ENCODE assay signal across 14 mouse cellular contexts in the genomic region with DNA sequence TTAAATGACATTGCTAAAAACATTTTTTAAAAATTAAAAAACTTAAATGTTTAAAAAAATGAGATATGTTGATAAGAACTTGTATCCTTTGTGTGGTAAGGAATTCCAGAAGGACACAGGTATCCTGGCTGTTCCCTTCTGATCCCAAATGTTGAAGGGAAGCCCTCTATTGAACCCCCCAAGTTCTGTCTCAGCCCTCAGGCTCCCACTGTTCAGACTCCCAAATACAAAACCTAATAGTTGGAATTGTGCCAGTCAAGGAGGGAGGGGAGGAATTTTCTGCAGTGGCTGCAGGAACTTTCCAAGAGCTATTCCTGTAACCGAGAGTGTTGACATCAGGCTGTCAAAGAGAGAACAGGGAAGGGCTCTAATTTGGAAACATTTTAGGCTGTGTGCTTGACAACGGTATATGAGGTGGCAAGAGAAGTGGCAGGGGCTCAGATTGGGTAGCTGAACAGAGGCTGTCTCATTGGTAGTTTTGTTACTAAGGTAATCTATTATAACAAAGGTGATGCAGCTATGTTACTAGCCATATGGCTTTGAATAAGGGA.
A peak's percentile ranks its signal among the peaks of the same experiment; 100 is the strongest.
DNase-seq lines count a peak whose midpoint lies in the region; ATAC-seq and TF ChIP-seq lines count a peak whose summit lies in the region.
"Had no signal": no experiment of that assay in that cellular context is flagged by ENCODE, and none has a peak within 500 bp of the region (broad histone marks: within the 10 kb centered on the region; RNA-seq: fewer than 3 reads in every experiment).

No protein-coding gene starts in this region.

- no peak for TF ChIP-seq EP300 in stomach, postnatal 0 days (optimal IDR thresholded peaks at IDR 0.05)

- no peak for TF ChIP-seq CTCF in stomach, postnatal 0 days (IDR thresholded peaks at IDR 0.05; ENCODE audit: low read depth)

- no peak overlapping the region for H3K27ac ChIP-seq in forebrain, embryonic 15.5 days (replicated peaks)
- no peak overlapping the region for H3K27ac ChIP-seq in forebrain, embryonic 10.5 days
- H3K27ac ChIP-seq in stomach, postnatal 0 days (replicated peaks), result no peak overlapping the region
- no peak overlapping the region for H3K27ac ChIP-seq in hindbrain, embryonic 16.5 days (ENCODE audit: low read depth, low read length)
- H3K27ac ChIP-seq: embryonic facial prominence, embryonic 12.5 days; hindbrain, embryonic 14.5 days had no signal

- H3K4me3 ChIP-seq in forebrain, embryonic 15.5 days, result no peak overlapping the region
- H3K4me3 ChIP-seq in forebrain, embryonic 10.5 days, result no peak overlapping the region
- H3K4me3 ChIP-seq in stomach, postnatal 0 days (ENCODE audit: low read depth, low read length), result no peak overlapping the region
- H3K4me3 ChIP-seq in hindbrain, embryonic 16.5 days (ENCODE audit: low read length), result no peak overlapping the region
- H3K4me3 ChIP-seq: embryonic facial prominence, embryonic 12.5 days had no signal

- H3K9ac ChIP-seq in forebrain, embryonic 15.5 days (replicated peaks), result no peak overlapping the region
- H3K9ac ChIP-seq in stomach, postnatal 0 days (ENCODE audit: low read length), result no peak overlapping the region
- no peak overlapping the region for H3K9ac ChIP-seq in hindbrain, embryonic 16.5 days (ENCODE audit: low read depth, low read length)
- H3K9ac ChIP-seq: embryonic facial prominence, embryonic 12.5 days; hindbrain, embryonic 14.5 days had no signal

- no peaks in the 10 kb centered on the region for H3K27me3 ChIP-seq in forebrain, embryonic 15.5 days
- no peaks in the 10 kb centered on the region for H3K27me3 ChIP-seq in forebrain, embryonic 10.5 days (ENCODE audit: poor library complexity, severe bottlenecking)
- H3K27me3 ChIP-seq in stomach, postnatal 0 days (ENCODE audit: control insufficient read depth, insufficient read depth, low read length), result no peaks in the 10 kb centered on the region
- no peaks in the 10 kb centered on the region for H3K27me3 ChIP-seq in hindbrain, embryonic 16.5 days (replicated peaks; ENCODE audit: control insufficient read depth, insufficient read depth, low read length)
- H3K27me3 ChIP-seq: embryonic facial prominence, embryonic 12.5 days had no signal

- no peaks in the 10 kb centered on the region for H3K9me3 ChIP-seq in forebrain, embryonic 15.5 days
- H3K9me3 ChIP-seq in forebrain, embryonic 10.5 days, result no peaks in the 10 kb centered on the region
- H3K9me3 ChIP-seq in stomach, postnatal 0 days (ENCODE audit: control insufficient read depth, low read length), result no peaks in the 10 kb centered on the region
- H3K9me3 ChIP-seq in hindbrain, embryonic 16.5 days (ENCODE audit: control insufficient read depth, low read length), result no peaks in the 10 kb centered on the region
- H3K9me3 ChIP-seq: embryonic facial prominence, embryonic 12.5 days; G1E had no signal

- 11% methylated on average over 2 of the region's 2 CpGs for WGBS in forebrain, embryonic 15.5 days
- WGBS in forebrain, embryonic 10.5 days, result 77% methylated on average over 2 of the region's 2 CpGs
- 16% methylated on average over 2 of the region's 2 CpGs for WGBS in stomach, postnatal 0 days
- 39% methylated on average over 2 of the region's 2 CpGs for WGBS in hindbrain, embryonic 16.5 days

- no peaks in the 10 kb centered on the region for H3K4me1 ChIP-seq in forebrain, embryonic 15.5 days
- H3K4me1 ChIP-seq in forebrain, embryonic 10.5 days, result no peaks in the 10 kb centered on the region
- no peaks in the 10 kb centered on the region for H3K4me1 ChIP-seq in stomach, postnatal 0 days (replicated peaks; ENCODE audit: control insufficient read depth, insufficient read depth)
- H3K4me1 ChIP-seq in hindbrain, embryonic 16.5 days (ENCODE audit: control insufficient read depth, insufficient read depth, low read depth, low read length), result no peaks in the 10 kb centered on the region; the same call in 1 of the 2 replicates
- H3K4me1 ChIP-seq: embryonic facial prominence, embryonic 12.5 days had no signal

- DNase-seq in forebrain, embryonic 10.5 days (ENCODE audit: extremely low spot score, low spot score), result no peak
- DNase-seq in right cerebral cortex, adult 18-20 months, result peak; percentile 2
- no peak for DNase-seq in right cerebral cortex, postnatal 4 days
- DNase-seq in heart, postnatal 10 days, result peak; percentile 76 to 77
- DNase-seq in stomach, postnatal 0 days (ENCODE audit: low spot score), result no peak
- no peak for DNase-seq in urinary bladder, postnatal 25 days (ENCODE audit: low spot score)
- DNase-seq: cerebellum, postnatal 10 days; kidney, postnatal 14 days; thymus, postnatal 36 days had no signal

- H3K36me3 ChIP-seq in forebrain, embryonic 15.5 days, result no peaks in the 10 kb centered on the region
- no peaks in the 10 kb centered on the region for H3K36me3 ChIP-seq in forebrain, embryonic 10.5 days (replicated peaks)
- no peaks in the 10 kb centered on the region for H3K36me3 ChIP-seq in stomach, postnatal 0 days (ENCODE audit: control insufficient read depth, insufficient read depth, low read length)
- no peaks in the 10 kb centered on the region for H3K36me3 ChIP-seq in hindbrain, embryonic 16.5 days (ENCODE audit: control insufficient read depth, insufficient read depth, low read length)
- H3K36me3 ChIP-seq: embryonic facial prominence, embryonic 12.5 days; G1E had no signal

- intact Hi-C loops in heart, postnatal 10 days (cut with DNase I), result loop anchor here (10.0 kb wide), 1 partner anchor 612 kb away; no protein-coding TSS in a partner anchor

- no peak overlapping the region for H3K4me2 ChIP-seq in forebrain, embryonic 15.5 days (replicated peaks)
- H3K4me2 ChIP-seq in stomach, postnatal 0 days (replicated peaks; ENCODE audit: low read depth), result no peak overlapping the region
- H3K4me2 ChIP-seq in hindbrain, embryonic 16.5 days (ENCODE audit: low read length), result no peak overlapping the region
- H3K4me2 ChIP-seq: embryonic facial prominence, embryonic 12.5 days; hindbrain, embryonic 14.5 days had no signal

- ATAC-seq in forebrain, embryonic 15.5 days (replicated peaks), result peak; percentile 69
- ATAC-seq in stomach, postnatal 0 days (ENCODE audit: low FRiP score, low TSS enrichment), result peak; percentile 38; the same call in 1 of the 2 replicates
- ATAC-seq in hindbrain, embryonic 16.5 days, result no peak

Comparison
In these comparisons a context has a peak if more than half of its experiments do, and no peak if none do; other contexts are left out.
1. DNase-seq: peak in right cerebral cortex, adult 18-20 months (single experiment) and heart, postnatal 10 days (2 of 2); none in forebrain, embryonic 10.5 days (single experiment), right cerebral cortex, postnatal 4 days (single experiment), stomach, postnatal 0 days (single experiment) and urinary bladder, postnatal 25 days (single experiment).